Mouse (Mus musculus) kidney, adult 2 months (tissue): Measurements from ENCODE around the gene Disc1. TPM values are rescaled to one million over a fixed set of nuclear protein-coding genes. Genes with fewer than 3 reads are reported as not detected.

ENCODE experiments used
- DNase-seq: peaks from one replicate; pipeline ENCODE4 v3.0.0; 2021
- H3K27ac ChIP-seq: fragments of 200-500 bp; 2 replicates; pipeline ENCODE4 v1.5.1; 2012; ENCODE audit warnings: low read depth, low read length, control low read depth, inconsistent platforms; ENCODE audit not compliant: insufficient read depth
- H3K27me3 ChIP-seq: fragments of 200-500 bp; replicated peaks from 2 replicates; pipeline ENCODE4 v1.6.1; 2012; ENCODE audit warnings: mild to moderate bottlenecking, moderate library complexity, low read length, inconsistent platforms; ENCODE audit not compliant: control insufficient read depth, insufficient read depth
- H3K36me3 ChIP-seq: fragments of 200-500 bp; 2 replicates; pipeline ENCODE4 v1.6.1; 2012; ENCODE audit warnings: mild to moderate bottlenecking, moderate library complexity, low read length, inconsistent platforms; ENCODE audit not compliant: control insufficient read depth, insufficient read depth
- H3K4me1 ChIP-seq: fragments of 200-500 bp; 2 replicates; pipeline ENCODE4 v1.6.1; 2011; ENCODE audit warnings: low read length; ENCODE audit not compliant: control insufficient read depth, insufficient read depth
- H3K4me3 ChIP-seq: fragments of 200-500 bp; 2 replicates; pipeline ENCODE4 v1.5.1; 2011; ENCODE audit warnings: mild to moderate bottlenecking, low read depth, low read length, control low read depth; ENCODE audit not compliant: insufficient read depth
- CTCF ChIP-seq: fragments of 200-500 bp; conservative IDR thresholded peaks from 2 replicates; pipeline ENCODE4 v1.5.1; 2011; ENCODE audit warnings: low read depth, mild to moderate bottlenecking, control low read depth, low read length, moderate library complexity, mixed read lengths; ENCODE audit not compliant: insufficient read depth, insufficient read length
- POLR2A ChIP-seq: fragments of 200-500 bp; IDR thresholded peaks from one replicate; pipeline ENCODE4 v1.6.1; 2011; ENCODE audit warnings: low read depth, low read length, control low read depth
- WGBS: fragments of 180-500 bp; shearing (Covaris S2); methylation state at CpG from one replicate; pipeline ENCODE4 v1.1.7; 2018; 5-methylcytosine and 5-hydroxymethylcytosine counted together
- polyA plus RNA-seq: library from polyadenylated mRNA; depleted of rRNA; stranded (reverse); fragments of >200 nt; gene quantifications from 2 replicates; pipeline ENCODE4 v1.2.3, GENCODE M21; 2012

The Disc1 gene
- polyA plus RNA-seq, 1 experiment = 0.58 TPM

DNA sequence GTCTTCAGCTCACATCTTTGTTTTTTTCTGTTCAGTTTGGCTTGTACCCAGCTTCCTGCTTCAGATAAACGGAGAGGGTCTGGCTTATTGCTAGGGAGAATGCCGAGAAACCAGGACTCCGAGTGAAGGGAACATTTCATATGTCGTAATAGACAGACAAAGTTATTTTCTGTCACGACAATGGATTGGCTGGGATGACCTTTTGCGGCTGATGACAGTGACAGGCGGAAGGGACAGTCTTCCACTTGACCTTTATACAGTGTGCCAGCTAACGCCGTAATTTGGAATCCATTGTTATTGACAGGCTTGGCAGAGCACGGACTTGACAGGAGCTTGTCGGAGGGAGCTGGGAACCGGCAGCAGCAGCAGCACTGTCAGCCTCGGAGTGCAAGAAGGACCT lies 48.3 kb downstream of the Disc1 start:
- WGBS = 75% methylated on average over 13 of the region's 13 CpGs
- Histone ChIP-seq H3K27ac (no peak overlapping the region), H3K36me3 (no peaks in the 10 kb centered on the region), H3K4me1 (no peaks in the 10 kb centered on the region), H3K27me3 (no peaks in the 10 kb centered on the region), H3K4me3 (no peak overlapping the region)
- TF ChIP-seq POLR2A = no peak
- no peak for TF ChIP-seq CTCF
- no peak for DNase-seq

DNA sequence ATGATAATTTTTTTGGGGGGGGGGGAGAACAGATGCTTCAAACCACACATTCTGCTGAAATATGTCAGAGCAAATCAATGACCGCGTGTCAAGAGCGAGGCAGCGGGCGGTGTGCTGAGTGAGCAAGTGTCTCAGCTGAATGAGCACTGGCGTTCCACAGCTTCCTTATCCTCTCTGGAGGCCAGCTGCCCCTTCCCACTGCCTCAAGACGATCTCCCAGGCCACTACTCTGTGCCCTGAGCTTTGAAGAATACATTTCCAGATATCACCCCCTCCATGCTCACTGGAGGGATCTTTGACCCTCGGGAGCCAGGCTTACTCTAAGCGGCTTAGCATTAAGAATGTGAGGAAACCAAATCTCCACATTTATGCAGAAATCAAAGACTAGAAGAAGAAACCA lies 59.2 kb downstream of the Disc1 start:
- Histone ChIP-seq H3K4me1 (peaks cover 6% of the 10 kb centered on the region; the same call in 1 of the 2 replicates), H3K27ac (no peak overlapping the region), H3K4me3 (no peak overlapping the region), H3K36me3 (no peaks in the 10 kb centered on the region), H3K27me3 (no peaks in the 10 kb centered on the region)
- TF ChIP-seq POLR2A (no peak), CTCF (no peak)
- DNase-seq = peak; percentile 70
- 33% methylated on average over 9 of the region's 9 CpGs for WGBS

DNA sequence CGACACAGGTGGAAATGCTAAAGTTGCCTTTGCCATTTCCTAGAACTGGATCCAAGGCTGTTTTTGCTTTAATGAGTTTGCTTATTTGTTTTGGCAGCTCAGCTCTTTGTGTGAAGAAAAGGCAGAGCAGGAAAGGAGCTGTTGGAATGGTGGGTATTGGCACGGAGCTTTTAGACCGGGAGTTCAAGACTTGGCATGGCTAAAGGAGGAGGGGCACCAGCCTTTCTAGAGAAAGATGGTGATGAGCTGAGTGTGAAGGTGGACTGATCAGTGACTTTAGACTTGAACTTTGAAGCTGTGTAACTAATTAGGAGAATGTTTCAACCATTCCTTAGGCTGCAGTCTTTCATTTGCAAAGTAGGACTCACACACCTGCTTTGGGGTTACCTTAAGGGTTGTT lies 59.8 kb downstream of the Disc1 start:
- Histone ChIP-seq H3K4me3 (no peak overlapping the region), H3K4me1 (peaks cover 6% of the 10 kb centered on the region; the same call in 1 of the 2 replicates), H3K27me3 (no peaks in the 10 kb centered on the region), H3K27ac (no peak overlapping the region), H3K36me3 (no peaks in the 10 kb centered on the region)
- DNase-seq = peak; percentile 77
- no peak for TF ChIP-seq POLR2A
- no peak for TF ChIP-seq CTCF
- WGBS = 29% methylated on average over 3 of the region's 3 CpGs

DNA sequence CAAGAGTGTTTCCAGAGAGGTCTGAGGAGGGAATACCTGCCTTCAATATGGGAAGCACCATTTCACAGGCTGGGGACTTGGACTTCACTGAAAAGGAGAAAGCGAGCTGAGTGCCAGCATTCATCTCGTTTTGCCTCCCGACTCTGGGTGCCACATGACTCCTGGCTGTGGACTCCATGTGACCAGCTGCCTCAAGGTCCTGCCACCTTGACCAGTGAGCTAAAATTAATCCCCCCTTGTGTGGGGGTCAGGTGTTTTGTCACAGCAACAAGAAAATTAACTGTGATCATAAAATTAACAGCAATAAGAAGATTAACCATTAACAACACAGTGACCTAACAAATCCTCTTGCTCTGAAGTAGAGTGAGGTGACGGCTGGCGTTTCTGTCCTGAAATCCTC lies 61.3 kb downstream of the Disc1 start:
- H3K27me3 ChIP-seq = no peaks in the 10 kb centered on the region
- 44% methylated on average over 5 of the region's 5 CpGs for WGBS
- peak; percentile 61 for DNase-seq
- H3K4me3 ChIP-seq = no peak overlapping the region
- H3K4me1 ChIP-seq = peaks cover 6% of the 10 kb centered on the region; the same call in 1 of the 2 replicates
- TF ChIP-seq CTCF = no peak
- TF ChIP-seq POLR2A = no peak
- H3K27ac ChIP-seq = no peak overlapping the region
- no peaks in the 10 kb centered on the region for H3K36me3 ChIP-seq

DNA sequence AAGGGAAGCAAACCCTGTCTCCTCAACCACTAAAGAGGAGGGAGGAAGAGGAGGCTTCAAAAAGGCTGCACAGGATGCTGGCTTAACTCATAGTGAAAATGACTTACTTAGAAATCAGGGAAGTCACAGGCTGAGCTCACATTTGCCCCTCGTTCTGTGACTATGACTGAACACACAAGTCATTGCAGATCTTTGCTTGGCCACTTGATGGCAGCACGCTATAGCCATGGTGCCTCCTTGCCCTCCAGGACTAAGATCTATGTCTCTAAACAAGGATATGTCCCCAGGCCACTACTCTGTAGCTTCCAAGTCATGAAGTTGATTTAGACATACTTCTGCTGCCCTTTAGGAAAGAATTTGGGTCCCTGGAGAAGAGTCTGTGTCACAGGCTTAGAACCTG lies 62.6 kb downstream of the Disc1 start:
- 15% methylated on average over 2 of the region's 2 CpGs for WGBS
- Histone ChIP-seq H3K36me3 (no peaks in the 10 kb centered on the region), H3K4me1 (peaks cover 6% of the 10 kb centered on the region; the same call in 1 of the 2 replicates), H3K4me3 (no peak overlapping the region), H3K27ac (no peak overlapping the region), H3K27me3 (no peaks in the 10 kb centered on the region)
- peak; percentile 53 for DNase-seq
- TF ChIP-seq CTCF (peak; percentile 84), POLR2A (no peak)

DNA sequence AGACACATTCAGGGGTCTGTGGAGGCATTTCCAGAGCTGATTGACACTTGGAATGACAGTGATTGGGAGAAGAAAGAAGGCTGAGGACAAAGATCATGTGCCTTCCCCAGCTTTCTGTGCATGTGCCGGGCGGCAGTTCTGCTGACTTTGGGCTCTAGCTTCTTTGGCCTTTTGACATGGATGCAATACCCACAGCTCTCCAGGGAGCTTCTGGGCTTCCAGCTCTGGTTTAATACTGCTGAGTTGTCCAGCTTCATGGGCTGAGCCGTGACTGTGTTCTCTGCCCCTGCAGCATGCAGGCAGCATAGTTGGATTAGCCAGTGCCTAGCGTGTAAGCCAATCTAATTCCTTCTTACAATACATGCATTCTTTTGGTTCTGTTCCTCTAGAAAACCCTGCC lies 72.5 kb downstream of the Disc1 start:
- peak; percentile 62 for DNase-seq
- no peaks in the 10 kb centered on the region for H3K27me3 ChIP-seq
- 76% methylated on average over 4 of the region's 4 CpGs for WGBS
- no peak overlapping the region for H3K4me3 ChIP-seq
- no peak overlapping the region for H3K27ac ChIP-seq
- H3K36me3 ChIP-seq = no peaks in the 10 kb centered on the region
- no peaks in the 10 kb centered on the region; the same call in 1 of the 2 replicates for H3K4me1 ChIP-seq
- TF ChIP-seq POLR2A = no peak
- TF ChIP-seq CTCF = no peak

DNA sequence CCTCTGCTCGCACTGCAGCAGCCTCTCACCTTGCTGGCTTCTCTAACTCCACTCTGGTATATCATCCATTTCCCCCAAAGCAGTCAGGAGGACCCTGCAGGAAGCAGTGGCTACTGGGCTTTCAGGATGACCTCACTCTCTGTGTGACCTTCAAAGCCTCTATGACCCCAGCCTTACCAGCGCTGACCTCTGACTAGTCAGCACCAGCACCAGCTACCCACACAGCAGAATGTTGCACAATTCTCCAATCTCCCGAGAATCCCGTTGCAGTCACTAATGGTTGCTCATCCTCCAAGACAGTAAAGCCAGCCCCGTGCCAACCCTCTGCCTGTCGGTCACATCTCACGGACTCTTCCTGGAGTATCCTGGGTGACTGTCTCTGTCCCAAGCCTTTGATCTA lies 73.6 kb downstream of the Disc1 start:
- TF ChIP-seq CTCF (no peak), POLR2A (no peak)
- no peak overlapping the region for H3K4me3 ChIP-seq
- DNase-seq = no peak
- no peaks in the 10 kb centered on the region; the same call in 1 of the 2 replicates for H3K4me1 ChIP-seq
- WGBS = 88% methylated on average over 7 of the region's 7 CpGs
- no peaks in the 10 kb centered on the region for H3K27me3 ChIP-seq
- H3K27ac ChIP-seq = no peak overlapping the region
- H3K36me3 ChIP-seq = no peaks in the 10 kb centered on the region

DNA sequence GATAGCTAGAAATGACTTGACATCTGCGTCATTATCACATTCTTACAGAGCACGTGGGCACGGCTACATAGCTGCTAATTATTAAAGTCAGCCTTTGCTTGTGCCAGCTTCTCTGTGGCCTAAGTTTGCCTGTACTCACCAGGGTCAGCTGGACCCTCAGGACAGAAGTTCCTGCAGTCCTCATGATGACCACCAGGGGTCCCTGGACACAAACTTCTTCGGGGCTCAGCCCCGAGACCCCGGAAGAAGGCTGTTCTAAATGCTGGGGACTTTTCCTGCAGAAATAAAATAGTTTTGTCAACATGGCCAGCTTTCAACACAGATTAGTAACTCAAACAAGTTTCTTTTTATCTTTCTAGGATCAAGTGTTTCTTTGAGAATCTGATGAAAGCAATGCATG lies 74.3 kb downstream of the Disc1 start:
- H3K27ac ChIP-seq = no peak overlapping the region
- no peaks in the 10 kb centered on the region; the same call in 1 of the 2 replicates for H3K4me1 ChIP-seq
- TF ChIP-seq POLR2A (no peak), CTCF (peak; percentile 55)
- no peak overlapping the region for H3K4me3 ChIP-seq
- DNase-seq = peak; percentile 31
- no peaks in the 10 kb centered on the region for H3K27me3 ChIP-seq
- H3K36me3 ChIP-seq = no peaks in the 10 kb centered on the region
- 19% methylated on average over 6 of the region's 6 CpGs for WGBS
